Mouse (Mus musculus) embryonic facial prominence, embryonic 12.5 days (tissue): ENCODE measurements around the gene Tmc3. TPM values are rescaled to one million over a fixed set of nuclear protein-coding genes. Genes with fewer than 3 reads are reported as not detected.

Experiments
- ATAC-seq: fragments of 200-750 bp; cut with Nextera tagmentation; 2 replicates; pipeline ENCODE4 v1.8.0; 2017; ENCODE audit not compliant: insufficient number of reproducible peaks, insufficient read depth, low FRiP score, low TSS enrichment
- H3K27ac ChIP-seq: fragments of 300-500 bp; sonication (generic); 2 replicates; pipeline ENCODE4 v1.5.1; 2016; ENCODE audit warnings: mild to moderate bottlenecking
- H3K27me3 ChIP-seq: fragments of 300-500 bp; sonication (generic); 2 replicates; pipeline ENCODE4 v1.6.1; 2016; ENCODE audit warnings: mild to moderate bottlenecking, moderate library complexity
- H3K36me3 ChIP-seq: fragments of 300-500 bp; sonication (generic); 2 replicates; pipeline ENCODE4 v1.6.1; 2016; ENCODE audit warnings: mild to moderate bottlenecking
- H3K4me1 ChIP-seq: fragments of 300-500 bp; sonication (generic); 2 replicates; pipeline ENCODE4 v1.6.1; 2016
- H3K4me2 ChIP-seq: fragments of 300-500 bp; sonication (generic); replicated peaks from 2 replicates; pipeline ENCODE4 v1.6.1; 2016; ENCODE audit warnings: mild to moderate bottlenecking, moderate library complexity
- H3K4me3 ChIP-seq: fragments of 300-500 bp; sonication (generic); 2 replicates; pipeline ENCODE4 v1.5.1; 2016; ENCODE audit warnings: mild to moderate bottlenecking
- H3K9ac ChIP-seq: fragments of 300-500 bp; sonication (generic); 2 replicates; pipeline ENCODE4 v1.6.1; 2016; ENCODE audit warnings: mild to moderate bottlenecking, moderate library complexity
- H3K9me3 ChIP-seq: fragments of 300-500 bp; sonication (generic); 2 replicates; pipeline ENCODE4 v1.6.1; 2016; ENCODE audit warnings: mild to moderate bottlenecking, moderate library complexity
- WGBS: fragments of 180-500 bp; shearing (Covaris S2); methylation state at CpG from one replicate; pipeline ENCODE4 v1.1.7; 2016; 5-methylcytosine and 5-hydroxymethylcytosine counted together
- polyA plus RNA-seq: library from polyadenylated mRNA; unstranded; fragments of >200 nt; fragmentation: Nextera tagmentation; extraction: Ambion mirVana; gene quantifications from 2 replicates; pipeline ENCODE4 v1.2.1, GENCODE M21; 2016

Tmc3 gene
- polyA plus RNA-seq, 1 experiment from 2014 or later = 1.8 TPM

DNA sequence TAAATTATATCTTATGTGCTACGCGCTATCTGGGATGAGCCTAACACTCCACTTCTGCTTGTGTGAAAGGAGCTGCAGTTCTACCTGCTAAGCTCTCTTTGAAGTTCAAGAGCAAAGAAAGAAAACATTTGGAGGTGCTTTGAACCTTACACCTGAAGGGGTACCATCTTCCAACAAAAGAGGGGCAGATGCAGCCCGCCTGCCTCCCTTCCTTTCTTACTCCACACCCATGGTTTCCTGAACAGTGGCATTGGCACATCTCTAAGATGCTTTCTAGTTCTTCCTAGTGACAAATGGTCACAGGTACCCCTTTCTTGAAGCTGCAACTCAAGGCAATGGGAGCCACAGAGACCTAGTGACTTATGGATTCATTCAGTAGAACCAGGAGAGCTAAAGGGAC is 77.0 kb downstream of the Tmc3 start:
- no peak for ATAC-seq
- no peak overlapping the region for H3K4me2 ChIP-seq
- H3K36me3 ChIP-seq = no peaks in the 10 kb centered on the region
- H3K27ac ChIP-seq = no peak overlapping the region
- WGBS = 90% methylated on average over 3 of the region's 3 CpGs
- no peaks in the 10 kb centered on the region for H3K27me3 ChIP-seq
- no peak overlapping the region for H3K9ac ChIP-seq
- no peak overlapping the region for H3K4me3 ChIP-seq
- H3K4me1 ChIP-seq = no peaks in the 10 kb centered on the region
- H3K9me3 ChIP-seq = no peaks in the 10 kb centered on the region

DNA sequence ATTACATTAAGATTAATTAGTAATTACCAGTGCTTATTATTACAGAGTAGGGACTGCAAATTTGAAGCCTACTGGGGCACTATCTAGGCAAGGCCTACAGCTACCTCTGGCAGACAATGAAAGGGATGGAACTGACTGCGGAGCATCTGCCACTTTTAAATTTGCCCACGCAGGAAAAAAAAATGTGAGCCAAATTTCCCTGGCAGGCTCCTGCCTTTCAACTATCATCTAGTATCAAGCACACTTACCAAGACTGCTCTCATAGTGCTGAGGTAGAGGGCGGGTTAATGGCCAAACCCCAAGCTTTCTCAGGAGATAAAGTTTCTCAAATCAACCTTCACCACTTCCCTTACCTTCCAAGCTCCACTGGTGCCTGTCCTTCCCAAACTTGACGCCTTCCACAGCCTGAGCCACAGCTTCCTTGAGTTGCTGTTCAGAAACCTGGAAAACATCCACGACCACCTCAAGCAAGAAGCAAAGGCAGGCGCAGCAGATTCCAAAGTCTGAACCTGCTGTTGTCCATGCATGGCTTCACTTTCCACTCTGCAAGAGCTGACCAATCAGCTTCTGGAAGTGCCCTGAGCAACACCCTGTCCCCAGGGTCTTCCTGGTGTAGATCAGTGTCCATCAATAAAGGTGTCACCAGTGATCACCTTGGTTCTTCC is 78.1 kb downstream of the Tmc3 start:
- 84% methylated on average over 6 of the region's 6 CpGs for WGBS
- no peak overlapping the region for H3K4me2 ChIP-seq
- no peak overlapping the region for H3K4me3 ChIP-seq
- no peaks in the 10 kb centered on the region for H3K4me1 ChIP-seq
- H3K9ac ChIP-seq = no peak overlapping the region
- H3K36me3 ChIP-seq = no peaks in the 10 kb centered on the region
- H3K27ac ChIP-seq = no peak overlapping the region
- H3K9me3 ChIP-seq = no peaks in the 10 kb centered on the region
- ATAC-seq = no peak
- H3K27me3 ChIP-seq = no peaks in the 10 kb centered on the region

DNA sequence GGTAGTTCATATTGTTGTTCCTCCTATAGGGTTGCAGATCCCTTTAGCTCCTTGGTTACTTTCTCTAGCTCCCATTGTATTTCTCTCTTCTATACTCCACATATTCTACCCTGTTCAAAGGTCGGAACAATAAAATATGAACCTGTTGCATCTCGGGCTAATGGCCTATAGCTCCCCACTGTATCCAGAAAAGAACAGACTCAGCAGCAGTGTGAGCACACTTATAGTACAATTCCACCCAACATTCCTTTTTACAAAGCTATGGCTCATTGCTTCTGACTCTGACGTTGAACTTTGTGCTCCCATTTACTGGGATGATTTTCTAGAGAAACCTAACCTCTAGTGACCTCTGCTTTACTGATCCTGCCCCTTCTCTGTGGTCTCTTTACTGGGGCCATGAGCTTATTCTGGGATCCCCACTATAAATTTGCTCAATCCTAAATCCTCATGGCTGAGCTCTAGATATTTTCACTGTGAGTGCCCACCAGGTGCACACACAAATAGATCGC is 81.4 kb downstream of the Tmc3 start:
- ATAC-seq = no peak
- no peaks in the 10 kb centered on the region for H3K4me1 ChIP-seq
- no peaks in the 10 kb centered on the region for H3K36me3 ChIP-seq
- 86% methylated on average over 4 of the region's 4 CpGs for WGBS
- H3K9ac ChIP-seq = no peak overlapping the region
- H3K27me3 ChIP-seq = no peaks in the 10 kb centered on the region
- no peak overlapping the region for H3K4me3 ChIP-seq
- H3K4me2 ChIP-seq = no peak overlapping the region
- H3K27ac ChIP-seq = no peak overlapping the region
- no peaks in the 10 kb centered on the region for H3K9me3 ChIP-seq

DNA sequence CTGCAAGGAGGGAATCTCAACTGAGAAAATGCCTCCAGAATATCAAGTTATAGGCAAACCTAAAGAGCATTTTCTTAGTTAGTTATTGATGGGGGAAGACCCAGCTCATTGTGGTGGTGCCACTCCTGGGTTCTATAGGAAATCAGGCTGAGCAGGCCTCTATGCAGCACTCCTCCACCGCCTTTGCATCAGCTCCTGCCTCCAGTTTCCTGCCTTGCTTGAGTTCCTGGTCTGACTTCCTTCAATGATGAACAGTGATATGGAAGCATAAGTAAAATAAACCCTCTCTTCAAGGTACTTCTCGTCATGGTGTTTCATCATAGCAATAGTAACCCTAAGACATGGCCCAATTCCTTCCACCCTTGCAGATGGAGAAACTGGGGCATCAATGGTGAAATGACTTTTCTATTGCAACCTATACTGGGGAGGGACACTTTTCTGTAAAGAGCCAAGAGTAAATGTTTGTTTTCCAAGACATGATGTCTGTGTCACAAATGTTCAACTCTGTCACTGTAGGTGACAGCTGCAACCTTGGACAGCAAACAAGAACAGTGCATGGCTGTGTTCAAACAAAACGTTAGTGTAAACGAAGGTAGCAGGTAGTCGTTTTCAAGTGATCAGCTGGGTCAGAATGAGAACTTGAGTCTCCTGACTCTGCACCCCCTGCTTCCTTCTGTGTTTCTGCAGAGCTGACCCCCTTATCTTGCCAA is 83.4 kb downstream of the Tmc3 start:
- no peak for ATAC-seq
- 83% methylated on average over 5 of the region's 5 CpGs for WGBS
- H3K27ac ChIP-seq = no peak overlapping the region
- H3K36me3 ChIP-seq = no peaks in the 10 kb centered on the region
- no peak overlapping the region for H3K9ac ChIP-seq
- no peaks in the 10 kb centered on the region for H3K9me3 ChIP-seq
- H3K4me2 ChIP-seq = no peak overlapping the region
- H3K27me3 ChIP-seq = no peaks in the 10 kb centered on the region
- no peak overlapping the region for H3K4me3 ChIP-seq
- H3K4me1 ChIP-seq = no peaks in the 10 kb centered on the region

DNA sequence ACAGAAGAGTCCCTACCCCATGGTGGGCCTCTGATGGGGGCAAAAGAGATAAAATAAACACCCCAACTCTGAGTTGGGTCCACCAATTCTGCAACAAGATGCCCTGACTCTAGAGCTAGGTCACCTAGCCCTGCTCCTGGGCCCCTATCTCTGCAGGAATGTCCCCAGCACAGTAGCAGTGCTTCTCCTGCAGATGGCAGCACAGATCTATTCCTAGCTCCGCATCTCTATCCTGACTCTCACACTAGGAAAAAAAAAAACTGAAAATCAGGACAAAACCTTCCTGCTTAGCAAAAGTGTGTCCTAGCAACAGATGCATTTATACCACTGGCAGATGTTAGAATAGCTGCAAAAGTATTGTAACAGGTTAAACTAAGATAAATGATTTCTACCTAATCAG is 84.0 kb downstream of the Tmc3 start:
- H3K27me3 ChIP-seq = no peaks in the 10 kb centered on the region
- 6% methylated on average over 1 of the region's 1 CpGs for WGBS
- H3K4me1 ChIP-seq = no peaks in the 10 kb centered on the region
- H3K9me3 ChIP-seq = no peaks in the 10 kb centered on the region
- no peak overlapping the region for H3K9ac ChIP-seq
- no peak for ATAC-seq
- H3K4me3 ChIP-seq = no peak overlapping the region
- H3K36me3 ChIP-seq = no peaks in the 10 kb centered on the region
- no peak overlapping the region for H3K27ac ChIP-seq
- H3K4me2 ChIP-seq = no peak overlapping the region

DNA sequence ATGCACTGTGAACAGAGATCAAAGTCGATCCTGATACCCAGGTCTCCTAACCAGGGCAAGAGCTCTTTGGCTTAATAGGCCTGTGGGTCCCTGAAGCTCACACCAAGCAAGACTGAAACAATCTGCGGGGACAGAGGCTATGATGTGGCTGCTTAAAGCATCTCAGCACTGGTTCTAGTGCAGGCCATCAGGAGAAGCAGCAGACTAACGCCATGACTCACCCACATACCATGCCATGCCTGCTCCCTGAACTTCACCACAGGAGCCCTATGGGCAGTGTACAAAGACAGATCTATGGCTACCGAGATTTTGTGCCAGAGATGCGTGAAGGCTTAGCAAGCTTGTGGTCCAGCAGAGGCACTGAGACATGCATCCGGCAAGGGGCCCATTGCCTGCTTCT is 86.8 kb downstream of the Tmc3 start:
- no peak for ATAC-seq
- Histone ChIP-seq H3K4me2 (no peak overlapping the region), H3K9me3 (no peaks in the 10 kb centered on the region), H3K4me3 (no peak overlapping the region), H3K27me3 (no peaks in the 10 kb centered on the region), H3K27ac (no peak overlapping the region), H3K4me1 (no peaks in the 10 kb centered on the region), H3K9ac (no peak overlapping the region), H3K36me3 (no peaks in the 10 kb centered on the region)
- 87% methylated on average over 6 of the region's 6 CpGs for WGBS

Other genes starting within 250 kb of the Tmc3 start
- gene Stard5, start 47.0 kb downstream of the Tmc3 start, polyA plus RNA-seq = 25.7 and 27.2 TPM in 2 replicates
- gene Il16, start 160.8 kb downstream of the Tmc3 start, polyA plus RNA-seq = 3.1 and 3.7 TPM in 2 replicates
- 0.36 and 1.0 TPM in 2 replicates for gene Cfap161, start 210.0 kb downstream of the Tmc3 start, polyA plus RNA-seq